Mouse (Mus musculus) forebrain, embryonic 16.5 days (tissue): ENCODE measurements at regions not wholly inside any gene's neighbourhood (a gene's known extent, or its start where the extent isn't known, plus 50 kb on each side); places are given as distances from the start of the nearest gene placed in this dataset.
A peak's percentile ranks its signal among the peaks of the same experiment; 100 is the strongest.

Experiments used
- ATAC-seq: fragments of 200-750 bp; cut with Nextera tagmentation; 2 replicates; pipeline ENCODE4 v1.8.0; 2017; ENCODE audit warnings: mild to moderate bottlenecking, moderate library complexity
- H3K27ac ChIP-seq: fragments of 300-500 bp; sonication (generic); 2 replicates; pipeline ENCODE4 v1.5.1; 2014; ENCODE audit warnings: low read length, control low read depth
- H3K27me3 ChIP-seq: fragments of 300-500 bp; sonication (generic); replicated peaks from 2 replicates; pipeline ENCODE4 v1.6.1; 2014; ENCODE audit warnings: low read length; ENCODE audit not compliant: control insufficient read depth, insufficient read depth
- H3K36me3 ChIP-seq: fragments of 300-500 bp; sonication (generic); 2 replicates; pipeline ENCODE4 v1.6.1; 2014; ENCODE audit not compliant: control insufficient read depth, insufficient read depth
- H3K4me1 ChIP-seq: fragments of 300-500 bp; sonication (generic); replicated peaks from 2 replicates; pipeline ENCODE4 v1.6.1; 2014; ENCODE audit warnings: low read length; ENCODE audit not compliant: control insufficient read depth, insufficient read depth
- H3K4me2 ChIP-seq: fragments of 300-500 bp; sonication (generic); 2 replicates; pipeline ENCODE4 v1.6.1; 2014; ENCODE audit warnings: mild to moderate bottlenecking, low read length, control low read depth
- H3K4me3 ChIP-seq: fragments of 300-500 bp; sonication (generic); replicated peaks from 2 replicates; pipeline ENCODE4 v1.5.1; 2014; ENCODE audit warnings: mild to moderate bottlenecking, low read length, control low read depth
- H3K9ac ChIP-seq: fragments of 300-500 bp; sonication (generic); replicated peaks from 2 replicates; pipeline ENCODE4 v1.6.1; 2014; ENCODE audit warnings: low read depth, low read length, control low read depth
- H3K9me3 ChIP-seq: fragments of 300-500 bp; sonication (generic); 2 replicates; pipeline ENCODE4 v1.6.1; 2016; ENCODE audit warnings: low read length; ENCODE audit not compliant: control insufficient read depth
- WGBS: fragments of 180-500 bp; shearing (Covaris S2); extraction: QIAGEN DNeasy Blood & Tissue Kit; methylation state at CpG from one replicate; pipeline ENCODE4 v1.1.7; 2014; 5-methylcytosine and 5-hydroxymethylcytosine counted together

GRCm38 (mm10) chr16:70881098-70881850 is 567.5 kb downstream of the Gbe1 start:
- Histone ChIP-seq H3K9me3 (no peaks in the 10 kb centered on the region), H3K4me3 (no peak overlapping the region), H3K27me3 (no peaks in the 10 kb centered on the region), H3K4me1 (peaks cover 9% of the 10 kb centered on the region), H3K27ac (peak overlapping the region; percentile 62), H3K9ac (no peak overlapping the region; the same call in 1 of the 2 replicates), H3K36me3 (no peaks in the 10 kb centered on the region), H3K4me2 (peak overlapping the region; percentile 38)
- peak; percentile 66 for ATAC-seq
- 48% methylated on average over 14 of the region's 14 CpGs for WGBS

- Histone ChIP-seq H3K9ac (no peak overlapping the region), H3K36me3 (no peaks in the 10 kb centered on the region)
- 78% methylated on average over 5 of the region's 5 CpGs for WGBS
These were observed 586.3 kb downstream of the Gbe1 start for GRCm38 (mm10) chr16:70900085-70900484.

DNA sequence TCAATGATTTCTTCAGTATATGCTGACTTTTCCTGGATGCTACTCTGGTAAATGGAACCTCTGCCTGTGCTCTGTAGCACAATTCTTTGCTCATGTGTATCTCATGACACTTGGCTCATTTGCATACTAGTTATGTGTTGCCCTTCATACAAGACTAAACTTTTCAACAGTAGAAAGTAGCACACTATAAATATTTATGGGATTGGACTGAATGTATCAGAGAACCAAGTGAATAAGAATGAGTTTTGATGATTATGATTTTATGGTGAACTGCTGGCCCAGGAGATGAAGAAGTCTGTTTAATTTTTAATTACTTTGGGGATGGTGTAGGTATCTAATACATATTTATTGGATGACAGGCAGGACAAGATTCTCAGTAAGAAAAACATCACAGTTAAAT is 606.3 kb downstream of the Gbe1 start:
- Histone ChIP-seq H3K27ac (no peak overlapping the region), H3K4me3 (no peak overlapping the region), H3K9ac (no peak overlapping the region), H3K27me3 (no peaks in the 10 kb centered on the region), H3K9me3 (no peaks in the 10 kb centered on the region), H3K4me2 (no peak overlapping the region), H3K4me1 (no peaks in the 10 kb centered on the region), H3K36me3 (no peaks in the 10 kb centered on the region)
- ATAC-seq: no peak

More at GRCm38 (mm10) chr16:70900085-70900484, 586.3 kb downstream of the Gbe1 start:
- Histone ChIP-seq H3K4me1 (no peaks in the 10 kb centered on the region), H3K4me3 (no peak overlapping the region), H3K9me3 (no peaks in the 10 kb centered on the region), H3K27ac (no peak overlapping the region), H3K27me3 (no peaks in the 10 kb centered on the region), H3K4me2 (no peak overlapping the region)
- ATAC-seq: no peak

GRCm38 (mm10) chr16:70929651-70930050 is 615.9 kb downstream of the Gbe1 start:
- WGBS: 26% methylated on average over 1 of the region's 1 CpGs

DNA sequence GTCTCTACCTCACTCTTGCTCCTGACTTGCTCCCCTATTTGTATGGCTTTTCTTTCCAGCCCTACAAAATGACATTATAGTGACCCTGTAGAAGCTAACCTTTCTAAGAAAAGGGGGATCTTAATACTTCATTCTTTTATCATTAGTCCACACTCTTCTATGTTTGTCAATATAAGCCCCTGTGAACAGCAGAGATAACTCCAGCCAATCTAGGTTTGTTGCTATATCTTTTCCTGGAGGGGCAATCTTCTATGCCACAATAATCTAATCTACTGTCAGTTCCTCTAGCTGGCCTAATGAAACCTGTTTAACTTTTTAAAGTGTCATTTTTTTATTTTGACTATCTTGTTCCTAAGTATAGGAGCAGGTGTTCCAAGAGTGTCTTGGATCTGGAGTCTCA is 622.2 kb downstream of the Gbe1 start:
- Histone ChIP-seq H3K27ac (no peak overlapping the region), H3K36me3 (no peaks in the 10 kb centered on the region), H3K9me3 (peaks cover 7% of the 10 kb centered on the region; the same call in 1 of the 2 replicates), H3K9ac (no peak overlapping the region), H3K4me3 (no peak overlapping the region), H3K4me1 (no peaks in the 10 kb centered on the region), H3K4me2 (no peak overlapping the region), H3K27me3 (no peaks in the 10 kb centered on the region)
- ATAC-seq: no peak

More at GRCm38 (mm10) chr16:70929651-70930050, 615.9 kb downstream of the Gbe1 start:
- H3K27me3 ChIP-seq: no peaks in the 10 kb centered on the region
- H3K36me3 ChIP-seq: no peaks in the 10 kb centered on the region
- no peak overlapping the region for H3K27ac ChIP-seq
- no peaks in the 10 kb centered on the region for H3K4me1 ChIP-seq
- ATAC-seq: no peak
- H3K4me2 ChIP-seq: no peak overlapping the region
- H3K4me3 ChIP-seq: no peak overlapping the region
- no peaks in the 10 kb centered on the region for H3K9me3 ChIP-seq
- H3K9ac ChIP-seq: no peak overlapping the region

DNA sequence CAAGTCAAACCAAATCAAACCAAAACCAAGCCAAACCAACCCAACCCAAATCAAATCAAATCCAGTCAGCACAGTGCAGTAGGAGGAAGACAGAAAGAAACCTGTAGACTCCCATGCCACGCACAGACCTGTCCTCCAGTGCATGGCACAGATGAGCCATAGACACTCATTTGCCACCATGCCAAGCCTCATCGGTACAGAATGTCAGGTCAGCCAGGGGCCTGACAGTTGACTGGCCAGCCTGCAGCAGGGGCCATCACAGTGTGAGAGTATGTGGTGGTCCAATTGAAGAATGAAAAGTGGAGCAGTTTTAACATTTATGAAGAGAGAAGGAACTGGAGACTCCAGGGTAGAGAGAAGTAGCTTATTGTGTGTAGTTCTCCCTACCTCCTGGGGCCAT is 639.2 kb downstream of the Gbe1 start:
- no peak for ATAC-seq
- WGBS: 90% methylated on average over 2 of the region's 2 CpGs
- no peaks in the 10 kb centered on the region for H3K27me3 ChIP-seq
- H3K9ac ChIP-seq: no peak overlapping the region
- H3K27ac ChIP-seq: no peak overlapping the region
- H3K4me1 ChIP-seq: no peaks in the 10 kb centered on the region
- no peaks in the 10 kb centered on the region for H3K9me3 ChIP-seq
- no peaks in the 10 kb centered on the region for H3K36me3 ChIP-seq
- no peak overlapping the region for H3K4me2 ChIP-seq
- H3K4me3 ChIP-seq: no peak overlapping the region
